In genomic region chr5:117115836-117116366, GRCm38 (mm10) we compare ENCODE assay signal across 8 mouse cellular contexts. TPM values are rescaled to one million over a fixed set of nuclear protein-coding genes. Genes with fewer than 3 reads are reported as not detected.
DNase-seq lines count a peak whose midpoint lies in the region; ATAC-seq lines count a peak whose summit lies in the region.

Suds3 (minus strand) TSS chr5:117116113.

- H3K27ac ChIP-seq in hindbrain, embryonic 15.5 days (replicated peaks), result peak within 1 kb of the TSS; percentile 94

- peak; percentile 91 for DNase-seq in R1 (ENCODE audit: low read depth, low spot score)
- DNase-seq in cerebellum, postnatal 25 days, result peak; percentile 99 to 100
- DNase-seq in frontal cortex, postnatal 36 days (ENCODE audit: low spot score in 2 of 2), result peak; percentile 99
- DNase-seq in left cerebral cortex, adult 11 months (ENCODE audit: low spot score), result peak; percentile 97
- DNase-seq in lung, postnatal 4 days, result peak; percentile 93 to 97
- peak; percentile 89 for DNase-seq in retina, postnatal 7 days (ENCODE audit: low read depth, low spot score)
- peak; percentile 100 for DNase-seq in urinary bladder, adult 2 months (ENCODE audit: low spot score)

- WGBS in hindbrain, embryonic 15.5 days, result under 1% methylated on average over 59 of the region's 59 CpGs

- H3K9me3 ChIP-seq in hindbrain, embryonic 15.5 days, result no peaks in the 10 kb centered on the region

- H3K4me1 ChIP-seq in hindbrain, embryonic 15.5 days (replicated peaks), result peaks cover 30% of the 10 kb centered on the region

- peak within 1 kb of the TSS; percentile 77 for H3K9ac ChIP-seq in hindbrain, embryonic 15.5 days

- peak within 1 kb of the TSS; percentile 96 for H3K4me2 ChIP-seq in hindbrain, embryonic 15.5 days

- H3K27me3 ChIP-seq in hindbrain, embryonic 15.5 days, result no peaks in the 10 kb centered on the region

- H3K4me3 ChIP-seq in hindbrain, embryonic 15.5 days, result peak within 1 kb of the TSS; percentile 91

- H3K36me3 ChIP-seq in hindbrain, embryonic 15.5 days, result peaks cover 20% of the 10 kb centered on the region

- peak; percentile 82 for ATAC-seq in hindbrain, embryonic 15.5 days (ENCODE audit: low FRiP score, low read depth)

RNA-seq across cellular contexts. Expression of gene Suds3, which starts in this region (rescaled TPM):
- polyA plus RNA-seq in hindbrain, embryonic 15.5 days (2015; fragmentation: Nextera tagmentation; extraction: Ambion mirVana), result 83.1 and 88.6 TPM in 2 replicates
- polyA plus RNA-seq in urinary bladder, adult 2 months (2012; rRNA removed), result 69.9 and 73.2 TPM in 2 replicates

Comparison
In these comparisons a context has a peak if more than half of its experiments do, and no peak if none do; other contexts are left out.
1. Peak in every context shown above with its lines: DNase-seq, ATAC-seq, H3K4me3 ChIP-seq and H3K27ac ChIP-seq.